Mouse (Mus musculus) retina, postnatal 7 days (tissue): ENCODE measurements around the gene Cma2.
"Not testable (repeated sequence)": the region's sequence is repeated elsewhere in the genome, so short reads cannot be mapped to it uniquely, and the experiment has no call there.

ENCODE experiments used
- DNase-seq: peaks from one replicate; pipeline ENCODE4 v3.0.0-alpha.2; 2012; ENCODE audit warnings: low read depth, low spot score

Gene Cma2

GRCm38 (mm10) chr14:55950346-55951030, at the start of gene Cma2:
Cma2 (plus strand) TSS chr14:55950980.
- DNase-seq = no peak

- DNase-seq = no peak
These were observed 45.3 kb upstream of the Cma2 start for GRCm38 (mm10) chr14:55905518-55905917.

GRCm38 (mm10) chr14:55913406-55913805, 37.4 kb upstream of the Cma2 start:
- no peak for DNase-seq

GRCm38 (mm10) chr14:55918240-55919082, 32.3 kb upstream of the Cma2 start:
- peak; percentile 83 for DNase-seq

GRCm38 (mm10) chr14:55922475-55923232, 28.1 kb upstream of the Cma2 start:
- DNase-seq = no peak

GRCm38 (mm10) chr14:55926847-55927246, 23.9 kb upstream of the Cma2 start:
- no peak for DNase-seq

GRCm38 (mm10) chr14:55929263-55929997, 21.4 kb upstream of the Cma2 start:
- DNase-seq = no peak

GRCm38 (mm10) chr14:55933586-55933985, 17.2 kb upstream of the Cma2 start:
- DNase-seq = no peak

GRCm38 (mm10) chr14:55940070-55940800, 10.5 kb upstream of the Cma2 start:
- no peak for DNase-seq

- no peak for DNase-seq
These were observed 7.2 kb upstream of the Cma2 start for GRCm38 (mm10) chr14:55943601-55944000.

GRCm38 (mm10) chr14:55944575-55944974, 6.2 kb upstream of the Cma2 start, which contains the start of gene Cma1:
Cma1 (minus strand) TSS chr14:55944675.
- DNase-seq = no peak

- no peak for DNase-seq
These were observed 4.4 kb upstream of the Cma2 start for GRCm38 (mm10) chr14:55946269-55946969.

GRCm38 (mm10) chr14:55963263-55963662, 12.5 kb downstream of the Cma2 start:
- DNase-seq = no peak

GRCm38 (mm10) chr14:55963900-55964299, 13.1 kb downstream of the Cma2 start:
- not testable (repeated sequence) for DNase-seq

GRCm38 (mm10) chr14:55987464-55987863, 36.7 kb downstream of the Cma2 start:
- DNase-seq = not testable (repeated sequence)

- DNase-seq = no peak
These were observed 62.4 kb downstream of the Cma2 start for GRCm38 (mm10) chr14:56013147-56013546.

- DNase-seq = no peak
These were observed 63.1 kb downstream of the Cma2 start for GRCm38 (mm10) chr14:56013924-56014323.

- DNase-seq = not testable (repeated sequence)
These were observed 66.9 kb downstream of the Cma2 start, which contains the start of gene Mcpt1 for GRCm38 (mm10) chr14:56017671-56018070. Mcpt1 (plus strand) TSS chr14:56017971.

- DNase-seq = no peak
These were observed 68.7 kb downstream of the Cma2 start for GRCm38 (mm10) chr14:56019446-56019845.

- DNase-seq = not testable (repeated sequence)
These were observed 70.5 kb downstream of the Cma2 start for GRCm38 (mm10) chr14:56021305-56021704.
